Mouse (Mus musculus) splenic B cell, adult 2 months (primary cell): Measurements from ENCODE around the gene Syn3.
A peak's percentile ranks its signal among the peaks of the same experiment; 100 is the strongest.

Source experiments
- DNase-seq: peaks from one replicate; pipeline ENCODE4 v3.0.0-alpha.2; 2011; ENCODE audit warnings: low read depth, low spot score
- H3K27me3 ChIP-seq: 2 replicates; pipeline ENCODE4 v1.6.1; 2012; ENCODE audit warnings: mild to moderate bottlenecking, low read length, moderate library complexity, mixed read lengths; ENCODE audit not compliant: control insufficient read depth, poor library complexity, insufficient read depth, severe bottlenecking
- H3K36me3 ChIP-seq: 2 replicates; pipeline ENCODE4 v1.6.1; 2012; ENCODE audit warnings: mild to moderate bottlenecking, low read length, moderate library complexity, mixed read lengths; ENCODE audit not compliant: control insufficient read depth, poor library complexity, insufficient read depth, severe bottlenecking

Gene Syn3

GRCm38 (mm10) chr10:86225480-86225879, 273.2 kb downstream of the Syn3 start:
- Histone ChIP-seq H3K36me3 (no peaks in the 10 kb centered on the region), H3K27me3 (no peaks in the 10 kb centered on the region)
- no peak for DNase-seq

DNA sequence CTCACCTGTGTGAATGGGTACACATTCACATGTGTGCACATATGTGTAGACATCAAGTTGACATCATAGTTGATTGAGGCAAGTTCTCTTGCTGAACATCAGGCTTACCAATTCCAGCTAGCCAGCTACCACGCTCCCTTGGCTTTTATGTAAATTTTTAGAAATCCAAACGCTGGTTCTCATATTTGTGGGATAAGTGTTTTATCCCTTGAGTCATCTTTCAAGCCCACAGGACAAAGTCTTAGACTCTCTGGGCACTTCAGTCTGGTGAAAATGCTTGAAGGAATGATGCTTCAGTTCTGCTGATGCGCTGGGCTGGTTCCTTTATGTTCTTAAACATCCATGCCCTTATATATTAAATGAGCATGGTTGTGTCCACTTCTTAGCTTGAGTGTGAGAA, 279.7 kb downstream of the Syn3 start:
- no peaks in the 10 kb centered on the region for H3K27me3 ChIP-seq
- no peaks in the 10 kb centered on the region for H3K36me3 ChIP-seq
- DNase-seq: no peak

- H3K27me3 ChIP-seq: no peaks in the 10 kb centered on the region
- no peak for DNase-seq
- H3K36me3 ChIP-seq: no peaks in the 10 kb centered on the region
Measured at GRCm38 (mm10) chr10:86216836-86217235, 281.9 kb downstream of the Syn3 start.

DNA sequence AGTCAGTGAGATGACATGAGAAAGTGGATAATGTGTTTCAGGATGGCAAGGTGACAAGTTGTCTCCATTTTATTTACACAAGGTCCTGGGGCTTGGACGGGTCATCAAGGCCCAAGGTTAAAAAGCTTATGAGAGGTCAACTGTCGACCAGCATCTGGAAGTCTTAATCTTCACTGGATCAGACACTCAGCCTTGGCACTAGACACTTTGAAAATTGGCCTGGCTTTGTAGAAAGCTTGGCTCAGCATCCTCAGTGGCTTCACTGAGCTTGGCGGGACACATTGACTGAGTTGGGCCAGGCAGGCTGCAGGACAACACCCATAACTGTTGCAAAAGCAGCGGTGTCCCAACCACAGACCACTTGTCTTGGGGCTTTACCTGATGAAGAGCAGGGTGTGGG, 286.6 kb downstream of the Syn3 start:
- H3K27me3 ChIP-seq: no peaks in the 10 kb centered on the region
- DNase-seq: no peak

DNA sequence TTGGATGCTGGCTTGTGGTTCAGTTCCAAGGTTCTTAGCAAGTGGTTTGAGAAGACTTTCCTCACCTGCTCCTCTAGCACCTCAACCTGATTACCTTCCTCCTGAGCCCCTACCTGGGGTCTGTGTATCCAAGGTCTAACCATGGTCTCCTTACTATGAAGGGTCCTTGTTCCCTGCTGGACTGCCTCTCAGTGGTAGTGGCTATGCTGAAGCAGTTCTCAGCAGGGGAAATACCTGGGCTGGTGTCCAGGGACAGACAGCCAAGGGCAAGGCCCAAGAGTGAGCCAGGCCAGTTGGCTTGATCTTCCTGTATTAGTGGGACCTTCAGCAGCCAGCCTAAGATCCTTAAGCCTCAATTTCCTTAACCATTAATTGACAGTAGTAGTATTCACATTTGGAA, 294.8 kb downstream of the Syn3 start:
- no peak for DNase-seq

More for the DNA sequence above, 286.6 kb downstream of the Syn3 start:
- no peaks in the 10 kb centered on the region for H3K36me3 ChIP-seq

GRCm38 (mm10) chr10:86203175-86203574, 295.5 kb downstream of the Syn3 start:
- DNase-seq: no peak
- H3K27me3 ChIP-seq: no peaks in the 10 kb centered on the region
- H3K36me3 ChIP-seq: no peaks in the 10 kb centered on the region

More for the DNA sequence above, 294.8 kb downstream of the Syn3 start:
- Histone ChIP-seq H3K36me3 (no peaks in the 10 kb centered on the region), H3K27me3 (no peaks in the 10 kb centered on the region)

- DNase-seq: no peak
Measured at GRCm38 (mm10) chr10:86201826-86202225, 296.9 kb downstream of the Syn3 start.

GRCm38 (mm10) chr10:86201006-86201405, 297.7 kb downstream of the Syn3 start:
- H3K27me3 ChIP-seq: no peaks in the 10 kb centered on the region
- DNase-seq: no peak
- no peaks in the 10 kb centered on the region for H3K36me3 ChIP-seq

More at GRCm38 (mm10) chr10:86201826-86202225, 296.9 kb downstream of the Syn3 start:
- Histone ChIP-seq H3K27me3 (no peaks in the 10 kb centered on the region), H3K36me3 (no peaks in the 10 kb centered on the region)

GRCm38 (mm10) chr10:86196414-86197025, 302.2 kb downstream of the Syn3 start:
- DNase-seq: no peak
- Histone ChIP-seq H3K27me3 (no peaks in the 10 kb centered on the region), H3K36me3 (no peaks in the 10 kb centered on the region)

DNA sequence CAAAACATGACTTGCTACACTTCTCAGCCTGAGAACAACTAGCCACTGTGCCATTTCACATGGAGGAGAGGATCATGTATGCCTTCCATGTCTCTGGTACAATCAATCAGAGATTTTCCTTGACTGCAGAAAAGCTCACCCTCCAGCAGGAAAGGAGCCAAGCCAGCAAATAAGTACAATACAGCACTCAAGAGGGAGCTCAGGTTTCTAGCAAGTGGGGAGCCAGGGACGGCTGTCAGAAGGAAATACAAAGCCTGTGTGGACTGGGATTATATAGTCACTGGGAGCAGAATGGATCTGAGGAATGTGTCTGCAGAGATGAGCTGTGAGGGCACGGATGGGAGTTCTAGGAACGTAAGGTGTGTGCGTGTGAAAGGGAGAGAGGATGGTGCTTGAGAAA, 304.0 kb downstream of the Syn3 start:
- DNase-seq: no peak
- H3K36me3 ChIP-seq: no peaks in the 10 kb centered on the region
- no peaks in the 10 kb centered on the region for H3K27me3 ChIP-seq

- no peak for DNase-seq
- no peaks in the 10 kb centered on the region for H3K36me3 ChIP-seq
- no peaks in the 10 kb centered on the region for H3K27me3 ChIP-seq
Measured at GRCm38 (mm10) chr10:86193863-86194434, 304.7 kb downstream of the Syn3 start.

- H3K27me3 ChIP-seq: no peaks in the 10 kb centered on the region
- DNase-seq: no peak
- no peaks in the 10 kb centered on the region for H3K36me3 ChIP-seq
Measured at GRCm38 (mm10) chr10:86188614-86189013, 310.1 kb downstream of the Syn3 start.

DNA sequence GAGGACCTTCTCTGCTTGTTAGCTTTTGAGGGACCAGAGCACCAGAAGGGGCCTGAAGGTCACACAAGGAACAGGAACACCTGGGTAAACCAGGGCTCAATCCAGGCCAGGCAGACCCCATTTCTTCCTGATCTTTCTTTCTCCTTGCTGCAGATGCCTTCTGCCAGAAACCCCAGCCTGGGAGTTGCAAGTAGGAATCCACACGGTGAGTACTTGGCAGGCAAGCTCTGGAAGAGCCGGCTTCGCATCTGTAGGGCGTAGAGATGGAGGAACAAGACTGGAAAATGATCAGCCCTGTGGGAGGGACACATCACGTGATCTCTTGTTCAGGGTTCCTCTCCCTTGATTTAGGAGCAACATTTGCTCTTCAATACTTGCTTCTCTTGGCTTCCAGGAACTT, 310.8 kb downstream of the Syn3 start:
- no peak for DNase-seq
- Histone ChIP-seq H3K36me3 (no peaks in the 10 kb centered on the region), H3K27me3 (no peaks in the 10 kb centered on the region)

DNA sequence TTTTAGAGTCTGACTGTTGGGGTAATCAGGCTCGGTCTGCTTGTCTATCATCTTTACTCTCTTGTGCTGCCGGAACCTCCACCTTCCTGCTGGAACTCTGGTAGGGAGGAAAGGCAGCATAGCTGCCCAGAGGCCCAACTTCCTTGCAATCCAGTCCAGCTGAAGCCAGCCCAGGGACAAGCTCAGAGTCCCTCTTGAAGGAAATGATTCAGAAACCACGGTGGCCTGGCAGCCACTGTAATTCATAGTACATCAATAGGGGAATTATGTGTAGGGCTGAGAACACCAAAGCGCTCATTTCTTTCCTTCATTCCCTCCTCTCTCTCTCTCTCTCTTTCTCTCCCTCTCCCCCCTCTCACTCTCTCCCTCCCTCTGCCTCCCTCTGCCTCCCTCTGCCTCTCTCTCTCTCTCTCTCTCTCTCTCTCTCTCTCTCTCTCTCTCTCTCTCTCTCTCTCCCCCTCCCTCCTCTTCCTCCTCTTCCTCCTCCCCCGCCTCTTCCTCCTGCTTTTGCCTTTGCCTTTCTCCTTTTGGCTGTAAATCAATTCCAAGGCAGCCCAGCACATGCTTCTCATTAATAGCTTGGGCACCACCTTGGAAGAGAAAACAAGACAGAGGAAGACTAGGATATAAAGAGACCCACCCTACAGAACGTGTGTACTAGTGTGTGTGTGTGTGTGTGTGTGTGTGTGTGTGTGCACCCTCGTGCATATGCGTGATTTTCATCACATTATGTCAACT, 315.4 kb downstream of the Syn3 start:
- no peaks in the 10 kb centered on the region for H3K27me3 ChIP-seq
- no peaks in the 10 kb centered on the region for H3K36me3 ChIP-seq
- DNase-seq: no peak

- H3K27me3 ChIP-seq: no peaks in the 10 kb centered on the region
- H3K36me3 ChIP-seq: no peaks in the 10 kb centered on the region
- DNase-seq: peak; percentile 26
Measured at GRCm38 (mm10) chr10:86182183-86182805, 316.4 kb downstream of the Syn3 start.
